ENCODE assay signal across 9 mouse cellular contexts in the genomic region with DNA sequence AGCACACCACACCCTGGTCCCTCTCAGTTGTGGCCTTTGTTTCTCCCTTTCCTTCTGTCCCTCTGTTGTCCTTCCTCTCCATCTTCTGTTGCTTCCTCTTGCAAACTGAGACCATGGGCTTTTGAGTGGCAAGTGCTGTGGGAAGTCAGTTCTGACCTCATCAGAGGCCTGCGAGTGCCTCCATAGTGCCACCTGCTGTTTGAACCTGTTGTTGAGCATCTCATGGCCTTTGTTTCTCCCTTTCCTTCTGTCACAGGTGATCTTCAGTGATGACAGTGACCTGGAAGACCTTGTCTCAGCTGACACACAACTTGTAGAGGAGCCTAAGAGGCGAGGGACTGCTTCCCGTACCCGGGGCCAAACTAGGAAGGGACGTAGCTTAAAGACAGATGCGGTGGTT. TPM values are rescaled to one million over a fixed set of nuclear protein-coding genes. Genes with fewer than 3 reads are reported as not detected.
DNase-seq lines count a peak whose midpoint lies in the region; ATAC-seq and TF ChIP-seq lines count a peak whose summit lies in the region.
"Had no signal": no experiment of that assay in that cellular context is flagged by ENCODE, and none has a peak within 500 bp of the region (broad histone marks: within the 10 kb centered on the region; RNA-seq: fewer than 3 reads in every experiment).

No protein-coding gene starts in this region.

- no peak overlapping the region for H3K9ac ChIP-seq in intestine, postnatal 0 days (ENCODE audit: low read depth, low read length)
- H3K9ac ChIP-seq in intestine, embryonic 15.5 days: no peak overlapping the region
- H3K9ac ChIP-seq in midbrain, embryonic 14.5 days (replicated peaks; ENCODE audit: low read length): no peak overlapping the region
- H3K9ac ChIP-seq: liver, embryonic 15.5 days had no signal

- peak; percentile 89 for TF ChIP-seq CTCF in intestine, postnatal 0 days (IDR thresholded peaks at IDR 0.05; ENCODE audit: low read depth)

- no peak overlapping the region for H3K27ac ChIP-seq in intestine, postnatal 0 days (ENCODE audit: low read depth, low read length)
- H3K27ac ChIP-seq in intestine, embryonic 15.5 days: no peak overlapping the region
- H3K27ac ChIP-seq in midbrain, embryonic 14.5 days (replicated peaks; ENCODE audit: low read depth, low read length): no peak overlapping the region
- H3K27ac ChIP-seq: liver, embryonic 15.5 days had no signal

- no peaks in the 10 kb centered on the region for H3K9me3 ChIP-seq in intestine, postnatal 0 days (ENCODE audit: control insufficient read depth)
- no peaks in the 10 kb centered on the region for H3K9me3 ChIP-seq in intestine, embryonic 15.5 days
- H3K9me3 ChIP-seq in midbrain, embryonic 14.5 days (ENCODE audit: control insufficient read depth, low read length): no peaks in the 10 kb centered on the region
- H3K9me3 ChIP-seq: liver, embryonic 15.5 days had no signal

- peaks cover 59% of the 10 kb centered on the region for H3K36me3 ChIP-seq in intestine, postnatal 0 days (ENCODE audit: control insufficient read depth, insufficient read depth)
- peaks cover 57% of the 10 kb centered on the region for H3K36me3 ChIP-seq in intestine, embryonic 15.5 days
- H3K36me3 ChIP-seq in midbrain, embryonic 14.5 days (ENCODE audit: control insufficient read depth, insufficient read depth, low read length): peaks cover 21% of the 10 kb centered on the region; the same call in 1 of the 2 replicates

- 81% methylated on average over 6 of the region's 6 CpGs for WGBS in intestine, postnatal 0 days
- WGBS in intestine, embryonic 15.5 days: 85% methylated on average over 6 of the region's 6 CpGs
- WGBS in midbrain, embryonic 14.5 days: 90% methylated on average over 6 of the region's 6 CpGs

- H3K4me3 ChIP-seq in intestine, postnatal 0 days (ENCODE audit: low read depth, low read length): no peak overlapping the region
- H3K4me3 ChIP-seq in intestine, embryonic 15.5 days (replicated peaks): no peak overlapping the region
- no peak overlapping the region for H3K4me3 ChIP-seq in midbrain, embryonic 14.5 days (replicated peaks; ENCODE audit: low read depth, low read length)
- H3K4me3 ChIP-seq: liver, embryonic 15.5 days had no signal

- no peak for ATAC-seq in intestine, postnatal 0 days
- no peak for ATAC-seq in intestine, embryonic 15.5 days
- peak; percentile 78 for ATAC-seq in granulocyte monocyte progenitor cell, adult 5-6 weeks (replicated peaks; ENCODE audit: poor library complexity, severe bottlenecking)
- ATAC-seq in midbrain, embryonic 14.5 days (ENCODE audit: low FRiP score, low TSS enrichment): no peak

- peak; percentile 78 for DNase-seq in ES-CJ7 (ENCODE audit: low read depth, low spot score)
- DNase-seq in cerebellum, adult 9-10 months: peak; percentile 67
- DNase-seq in layer of hippocampus, postnatal 25 days (ENCODE audit: extremely low spot score in 1 of 2, low spot score in 1 of 2): peak; percentile 41 to 73
- DNase-seq in midbrain, embryonic 14.5 days: peak; percentile 84
- DNase-seq in thymus, postnatal 10 days (ENCODE audit: low spot score in 2 of 2): peak; percentile 16 to 67

- no peaks in the 10 kb centered on the region for H3K4me1 ChIP-seq in intestine, postnatal 0 days (replicated peaks; ENCODE audit: control insufficient read depth, insufficient read depth, low read length)
- H3K4me1 ChIP-seq in intestine, embryonic 15.5 days (replicated peaks): no peaks in the 10 kb centered on the region
- no peaks in the 10 kb centered on the region for H3K4me1 ChIP-seq in midbrain, embryonic 14.5 days (ENCODE audit: control insufficient read depth, insufficient read depth, low read length)
- H3K4me1 ChIP-seq: liver, embryonic 15.5 days had no signal

- H3K4me2 ChIP-seq in intestine, postnatal 0 days (replicated peaks; ENCODE audit: low read depth): no peak overlapping the region
- no peak overlapping the region for H3K4me2 ChIP-seq in intestine, embryonic 15.5 days (replicated peaks)
- H3K4me2 ChIP-seq in midbrain, embryonic 14.5 days (ENCODE audit: low read length): no peak overlapping the region
- H3K4me2 ChIP-seq: liver, embryonic 15.5 days had no signal

- no peaks in the 10 kb centered on the region for H3K27me3 ChIP-seq in intestine, postnatal 0 days (replicated peaks; ENCODE audit: control insufficient read depth, insufficient read depth, low read length)
- H3K27me3 ChIP-seq in intestine, embryonic 15.5 days (replicated peaks): no peaks in the 10 kb centered on the region
- H3K27me3 ChIP-seq in midbrain, embryonic 14.5 days (ENCODE audit: control insufficient read depth, insufficient read depth, low read length): no peaks in the 10 kb centered on the region
- H3K27me3 ChIP-seq: liver, embryonic 15.5 days had no signal

RNA-seq across cellular contexts. Expression of a gene that starts 9.7 kb away (rescaled TPM):
- 339 and 341 TPM in 2 replicates for polyA plus RNA-seq in intestine, postnatal 0 days (2015; fragmentation: Nextera tagmentation; extraction: Ambion mirVana)
- 306 and 309 TPM in 2 replicates for polyA plus RNA-seq in intestine, embryonic 15.5 days (2015; fragmentation: Nextera tagmentation; extraction: Ambion mirVana)
- 299 and 314 TPM in 2 replicates for total RNA-seq in granulocyte monocyte progenitor cell, adult 5-6 weeks (2014; fragmentation: Nextera tagmentation)
- 366 and 404 TPM in 2 replicates for total RNA-seq in granulocyte monocyte progenitor cell, adult 5-6 weeks (2017)
- 100 to 1,000 TPM; 386 to 396 TPM for total RNA-seq in layer of hippocampus, postnatal 25 days (2021)
- polyA plus RNA-seq in midbrain, embryonic 14.5 days (2014; fragmentation: Nextera tagmentation; extraction: Ambion mirVana): 562 and 649 TPM in 2 replicates

RNA-seq across cellular contexts. Expression of a gene that starts 15.2 kb away (rescaled TPM):
- polyA plus RNA-seq in intestine, postnatal 0 days (2015; fragmentation: Nextera tagmentation; extraction: Ambion mirVana): 35.8 and 41.5 TPM in 2 replicates
- polyA plus RNA-seq in intestine, embryonic 15.5 days (2015; fragmentation: Nextera tagmentation; extraction: Ambion mirVana): 77.8 and 88.4 TPM in 2 replicates
- total RNA-seq in granulocyte monocyte progenitor cell, adult 5-6 weeks (2014; fragmentation: Nextera tagmentation): 63.3 and 88.7 TPM in 2 replicates
- 55.1 and 59.9 TPM in 2 replicates for total RNA-seq in granulocyte monocyte progenitor cell, adult 5-6 weeks (2017)
- 10 to 100 TPM; 63.0 to 66.1 TPM for total RNA-seq in layer of hippocampus, postnatal 25 days (2021)
- 80.4 and 89.0 TPM in 2 replicates for polyA plus RNA-seq in midbrain, embryonic 14.5 days (2014; fragmentation: Nextera tagmentation; extraction: Ambion mirVana)

RNA-seq across cellular contexts. Expression of a gene that starts 20.2 kb away (rescaled TPM):
- polyA plus RNA-seq in intestine, postnatal 0 days (2015; fragmentation: Nextera tagmentation; extraction: Ambion mirVana): 4.7 and 5.4 TPM in 2 replicates
- 18.3 and 19.7 TPM in 2 replicates for polyA plus RNA-seq in intestine, embryonic 15.5 days (2015; fragmentation: Nextera tagmentation; extraction: Ambion mirVana)
- 20.8 and 21.7 TPM in 2 replicates for total RNA-seq in granulocyte monocyte progenitor cell, adult 5-6 weeks (2014; fragmentation: Nextera tagmentation)
- 30.4 and 50.0 TPM in 2 replicates for total RNA-seq in granulocyte monocyte progenitor cell, adult 5-6 weeks (2017)
- total RNA-seq in layer of hippocampus, postnatal 25 days (2021): 1 to 10 TPM; 2.9 to 3.5 TPM
- polyA plus RNA-seq in midbrain, embryonic 14.5 days (2014; fragmentation: Nextera tagmentation; extraction: Ambion mirVana): 4.9 and 9.1 TPM in 2 replicates

RNA-seq across cellular contexts. Expression of a gene that starts 34.3 kb away (rescaled TPM):
- 15.0 and 16.8 TPM in 2 replicates for polyA plus RNA-seq in intestine, postnatal 0 days (2015; fragmentation: Nextera tagmentation; extraction: Ambion mirVana)
- polyA plus RNA-seq in intestine, embryonic 15.5 days (2015; fragmentation: Nextera tagmentation; extraction: Ambion mirVana): 58.2 and 62.7 TPM in 2 replicates
- total RNA-seq in granulocyte monocyte progenitor cell, adult 5-6 weeks (2014; fragmentation: Nextera tagmentation): 120 and 123 TPM in 2 replicates
- 147 and 153 TPM in 2 replicates for total RNA-seq in granulocyte monocyte progenitor cell, adult 5-6 weeks (2017)
- total RNA-seq in layer of hippocampus, postnatal 25 days (2021): 10 to 100 TPM; 19.6 to 23.1 TPM
- 27.6 and 30.6 TPM in 2 replicates for polyA plus RNA-seq in midbrain, embryonic 14.5 days (2014; fragmentation: Nextera tagmentation; extraction: Ambion mirVana)

RNA-seq across cellular contexts. Expression of a gene that starts 37.0 kb away (rescaled TPM):
- 80.4 and 81.1 TPM in 2 replicates for polyA plus RNA-seq in intestine, postnatal 0 days (2015; fragmentation: Nextera tagmentation; extraction: Ambion mirVana)
- polyA plus RNA-seq in intestine, embryonic 15.5 days (2015; fragmentation: Nextera tagmentation; extraction: Ambion mirVana): 66.2 and 67.9 TPM in 2 replicates
- total RNA-seq in granulocyte monocyte progenitor cell, adult 5-6 weeks (2014; fragmentation: Nextera tagmentation): 20.0 and 39.8 TPM in 2 replicates
- total RNA-seq in granulocyte monocyte progenitor cell, adult 5-6 weeks (2017): 16.1 and 29.4 TPM in 2 replicates
- 10 to 100 TPM; 39.0 to 39.6 TPM for total RNA-seq in layer of hippocampus, postnatal 25 days (2021)
- 51.9 and 53.3 TPM in 2 replicates for polyA plus RNA-seq in midbrain, embryonic 14.5 days (2014; fragmentation: Nextera tagmentation; extraction: Ambion mirVana)
